Mouse (Mus musculus): ENCODE measurements at regions not wholly inside any gene's neighbourhood (a gene's known extent, or its start where the extent isn't known, plus 50 kb on each side); places are given as distances from the start of the nearest gene placed in this dataset.

DNA sequence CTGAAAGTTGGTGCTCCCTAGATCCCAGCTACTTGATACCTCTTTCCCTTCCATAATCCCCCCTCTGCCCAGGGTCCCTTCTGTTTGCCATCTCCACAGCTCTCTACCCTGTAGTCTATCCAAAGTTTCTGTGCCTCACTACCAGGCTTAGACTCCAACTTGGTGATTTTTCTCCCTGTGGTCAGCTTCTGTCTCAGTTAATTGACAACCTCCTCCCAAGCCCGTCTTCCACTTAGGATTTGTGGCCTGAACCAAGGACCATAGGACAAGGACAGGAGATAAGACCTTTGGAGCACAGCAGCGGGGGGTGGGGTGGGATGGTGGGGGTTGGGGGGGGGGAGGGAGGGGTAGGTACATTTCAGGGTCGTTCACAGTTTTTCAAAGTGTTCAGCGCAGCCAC, 371.3 kb downstream of the Eipr1 start:
- no peak for DNase-seq (ENCODE audit: inconsistent ontology term)

DNA sequence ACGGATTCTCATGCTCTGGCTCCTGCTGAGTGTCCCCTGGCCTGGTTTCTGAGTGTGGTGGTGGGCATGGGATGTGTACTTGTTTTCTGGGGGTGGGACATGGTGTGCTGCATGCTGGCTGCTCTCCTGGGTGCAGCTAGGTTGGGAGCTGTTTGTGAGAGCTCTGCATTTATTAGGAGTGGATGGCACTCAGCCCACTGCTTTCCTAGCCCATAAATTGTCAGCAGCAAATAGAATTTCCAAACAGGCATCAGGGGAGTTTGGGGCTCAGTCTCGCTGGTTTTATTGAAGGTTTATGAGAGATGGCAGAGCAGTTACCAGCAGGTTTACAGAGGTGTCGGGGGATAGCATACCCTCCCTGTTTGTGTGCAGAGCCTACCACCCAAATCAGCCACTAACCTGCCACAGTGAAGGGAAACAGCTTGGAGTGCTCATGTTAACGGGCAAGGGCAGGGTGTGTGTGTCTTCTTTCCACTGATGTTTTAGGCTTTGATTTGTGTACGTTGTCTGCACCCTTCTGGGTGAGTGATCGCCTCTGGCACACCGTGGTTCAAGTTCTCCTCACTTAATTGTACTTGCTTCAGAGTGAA, 372.6 kb downstream of the Eipr1 start:
- no peak for DNase-seq (ENCODE audit: inconsistent ontology term)

DNA sequence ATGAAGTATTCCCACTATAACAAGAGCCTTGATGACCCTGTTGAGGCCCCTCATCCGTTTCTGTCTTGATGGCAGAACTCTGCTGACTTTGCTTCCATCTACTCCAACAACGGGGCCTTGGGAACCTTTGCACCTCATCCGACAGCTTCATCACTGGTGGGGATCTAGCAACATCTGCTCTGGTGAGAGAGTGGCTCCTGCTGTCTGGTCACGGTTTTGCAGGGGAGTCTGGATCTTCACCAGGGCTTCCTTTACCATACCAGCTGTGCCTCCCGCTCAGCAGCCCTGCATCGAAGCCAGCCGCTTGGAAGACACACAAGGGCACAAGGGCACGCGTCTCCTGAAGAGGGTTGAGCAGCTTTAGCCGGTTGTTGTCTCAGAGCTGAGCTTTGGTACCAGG, 377.2 kb downstream of the Eipr1 start:
- DNase-seq (ENCODE audit: inconsistent ontology term), result peak; percentile 45

DNA sequence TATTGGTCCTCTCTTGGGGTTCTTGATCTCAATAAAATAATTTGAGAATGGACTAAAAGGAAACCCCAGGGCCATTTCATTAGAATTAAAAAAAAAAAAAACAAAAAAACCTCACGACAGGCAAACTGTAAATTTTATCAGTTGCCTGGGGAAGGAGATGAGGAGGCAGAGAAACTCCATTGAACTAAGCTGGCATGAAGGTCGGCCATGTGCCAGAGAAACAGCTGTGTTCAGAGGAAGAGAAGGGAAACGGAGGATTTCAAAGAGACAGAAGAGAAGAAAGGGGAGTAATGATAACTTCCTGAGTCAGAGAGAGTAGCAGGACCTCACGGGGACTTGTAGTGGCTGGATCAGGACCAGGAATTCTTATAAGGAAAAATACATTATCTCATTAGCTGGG, 377.7 kb downstream of the Eipr1 start:
- DNase-seq (ENCODE audit: inconsistent ontology term), result no peak

DNA sequence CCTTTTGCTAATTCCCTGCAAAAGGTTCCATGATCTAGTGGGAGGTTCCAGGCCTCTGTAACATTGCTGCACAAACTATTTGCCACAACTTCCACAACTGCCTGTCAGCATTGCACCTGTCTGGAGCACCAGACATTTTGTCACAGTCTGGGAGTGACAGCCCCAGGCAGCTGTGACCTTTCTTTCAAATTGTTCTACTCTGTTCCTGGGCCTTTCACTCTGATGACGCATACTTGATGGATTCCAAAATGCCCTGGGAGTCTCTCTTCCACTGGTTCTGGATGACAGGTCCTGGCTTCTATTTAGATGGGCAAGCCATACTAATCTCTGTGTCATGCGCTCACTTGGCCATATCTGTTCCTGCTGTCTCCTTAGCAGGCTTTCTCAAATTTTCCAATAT, 382.7 kb downstream of the Eipr1 start:
- peak; percentile 24 for DNase-seq (ENCODE audit: inconsistent ontology term)

DNA sequence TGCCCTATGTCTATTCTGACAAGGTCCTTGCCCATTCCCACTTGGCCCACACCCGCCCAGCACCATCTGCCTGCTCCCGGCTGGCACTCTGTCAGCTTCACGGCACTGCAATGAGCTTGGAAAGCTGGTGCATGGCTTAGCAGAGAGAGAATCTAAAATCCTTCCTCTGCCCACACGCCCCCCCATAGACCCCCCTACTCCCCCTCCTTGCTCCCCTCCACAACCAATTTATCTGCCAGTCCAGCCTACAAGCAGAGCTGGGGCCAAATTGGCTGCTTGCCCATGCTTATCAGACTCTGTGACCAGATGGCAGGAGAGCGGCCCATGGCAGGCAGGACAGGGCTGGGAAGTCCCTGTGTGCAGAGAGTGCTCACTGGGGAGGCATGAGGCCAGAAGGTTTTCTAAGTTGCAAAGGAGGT, 385.3 kb downstream of the Eipr1 start:
- peak; percentile 55 for DNase-seq (ENCODE audit: inconsistent ontology term)

DNA sequence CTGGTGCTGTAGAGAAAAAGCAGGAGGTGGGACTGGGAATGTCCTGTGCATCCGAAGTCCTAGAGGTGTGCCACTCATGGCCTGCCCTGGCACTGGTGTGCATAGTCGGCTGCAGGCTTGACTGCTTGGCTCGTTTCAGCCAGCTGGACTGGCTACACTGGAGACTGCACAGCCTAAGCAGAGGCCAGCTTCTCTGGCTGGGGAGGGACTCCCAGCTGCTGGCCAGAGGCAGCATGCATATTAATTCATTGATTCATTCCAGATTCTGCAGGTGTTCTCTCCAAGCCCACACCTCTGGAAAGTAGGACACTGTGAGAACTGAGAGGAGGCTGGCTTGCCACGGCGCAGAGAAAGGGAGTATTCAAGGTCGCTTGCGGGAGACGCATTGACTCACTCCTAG, 385.9 kb downstream of the Eipr1 start:
- no peak for DNase-seq (ENCODE audit: inconsistent ontology term)

DNA sequence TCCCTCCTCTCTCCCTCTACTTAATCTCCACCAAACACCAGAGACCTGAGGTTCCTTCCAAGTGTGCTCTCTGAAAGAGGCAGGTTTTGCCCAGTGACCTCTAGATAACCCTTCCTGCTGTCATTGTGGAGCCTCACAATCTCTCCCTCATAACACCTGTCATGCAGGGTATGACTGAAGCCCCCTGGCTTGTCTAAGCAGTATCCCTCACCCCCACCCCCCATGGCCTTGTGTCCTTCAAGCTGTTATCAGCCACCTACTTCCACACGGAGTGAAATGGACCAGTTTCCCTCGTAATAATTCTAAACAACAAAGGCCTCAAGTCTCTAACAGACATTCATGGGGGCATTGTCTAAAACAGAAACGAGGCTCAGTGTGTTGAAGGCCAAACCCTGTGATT, 387.6 kb upstream of the Myt1l start:
- no peak for DNase-seq (ENCODE audit: inconsistent ontology term)

DNA sequence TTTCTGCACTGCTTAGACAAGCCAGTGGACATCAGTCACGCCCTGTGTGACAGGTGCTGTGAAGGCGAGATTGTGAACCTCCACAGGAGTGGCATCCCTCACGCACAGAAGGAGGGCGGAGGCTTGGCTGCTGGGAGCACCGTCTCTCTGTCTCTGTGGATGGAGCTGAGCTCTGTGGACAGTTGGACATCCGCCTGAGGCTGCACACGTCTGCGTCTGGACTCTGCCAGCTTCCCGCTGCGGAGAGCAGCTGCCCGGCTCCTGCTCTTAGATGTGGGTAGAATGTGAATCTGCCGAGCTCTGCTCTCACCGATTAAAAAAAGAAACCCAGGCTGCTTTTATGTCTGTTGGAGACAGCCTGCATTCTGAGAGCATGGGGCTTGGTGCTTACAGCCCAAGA, 387.1 kb upstream of the Myt1l start:
- peak; percentile 84 for DNase-seq (ENCODE audit: inconsistent ontology term)

DNA sequence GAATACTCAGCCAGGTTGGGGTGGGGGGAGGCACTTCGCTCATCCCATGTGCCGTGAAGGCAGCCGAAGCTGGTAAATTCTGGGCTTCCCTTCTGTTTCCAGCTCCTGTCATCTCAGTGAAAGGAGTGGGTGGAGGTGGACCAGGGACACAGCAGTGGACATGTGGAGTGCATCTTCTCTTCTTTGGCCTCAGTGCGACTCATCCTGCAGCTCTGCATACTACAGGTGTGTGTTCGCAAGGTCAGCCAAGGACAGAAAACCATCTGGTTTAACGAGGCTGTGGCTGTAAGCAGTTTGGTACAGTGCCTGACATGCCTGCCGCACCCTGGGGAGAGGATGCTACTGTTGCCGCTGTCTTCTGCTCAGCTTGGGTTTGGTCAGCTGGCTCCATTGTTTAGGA, 386.3 kb upstream of the Myt1l start:
- no peak for DNase-seq (ENCODE audit: inconsistent ontology term)

DNA sequence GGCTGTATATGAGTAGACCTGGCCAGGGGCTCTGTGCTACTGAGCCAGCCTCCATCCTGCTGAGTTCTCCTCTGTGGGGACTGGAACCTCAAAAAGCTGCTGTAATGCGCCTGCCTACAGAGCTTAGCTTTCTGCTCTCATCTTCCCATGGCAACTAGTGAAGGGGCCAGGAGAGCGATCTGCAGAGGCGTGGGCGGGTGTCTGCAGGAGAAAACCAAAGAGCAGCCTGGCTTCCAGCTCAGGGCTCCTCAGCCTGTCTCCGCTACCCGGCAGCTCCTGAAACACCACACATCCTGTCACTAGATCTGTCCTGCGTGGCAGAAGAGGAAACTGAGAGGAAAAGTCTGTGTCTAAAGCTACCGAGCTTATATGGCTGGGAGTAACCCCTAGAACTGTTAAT, 384.9 kb upstream of the Myt1l start:
- DNase-seq (ENCODE audit: inconsistent ontology term), result no peak

DNA sequence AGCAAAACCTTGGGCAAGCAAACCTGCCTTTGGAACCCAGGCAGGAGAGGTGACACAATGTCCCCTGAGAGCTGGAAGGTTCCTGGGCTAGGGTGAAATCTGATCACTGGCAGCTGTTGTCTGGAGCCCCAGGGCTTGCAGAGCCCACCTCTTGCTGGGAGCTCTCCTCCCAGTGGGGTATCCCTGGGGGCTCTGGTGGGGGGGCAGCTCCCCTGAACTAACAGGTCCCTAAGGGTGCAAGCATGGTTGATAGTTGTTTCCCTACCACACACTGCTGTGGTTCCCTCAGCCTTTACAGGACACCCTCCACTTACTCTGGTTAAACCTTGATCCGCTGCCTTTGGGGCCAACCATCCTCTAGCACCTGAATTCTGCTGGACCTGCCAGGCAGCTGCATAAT, 367.3 kb upstream of the Myt1l start:
- DNase-seq (ENCODE audit: inconsistent ontology term), result no peak

DNA sequence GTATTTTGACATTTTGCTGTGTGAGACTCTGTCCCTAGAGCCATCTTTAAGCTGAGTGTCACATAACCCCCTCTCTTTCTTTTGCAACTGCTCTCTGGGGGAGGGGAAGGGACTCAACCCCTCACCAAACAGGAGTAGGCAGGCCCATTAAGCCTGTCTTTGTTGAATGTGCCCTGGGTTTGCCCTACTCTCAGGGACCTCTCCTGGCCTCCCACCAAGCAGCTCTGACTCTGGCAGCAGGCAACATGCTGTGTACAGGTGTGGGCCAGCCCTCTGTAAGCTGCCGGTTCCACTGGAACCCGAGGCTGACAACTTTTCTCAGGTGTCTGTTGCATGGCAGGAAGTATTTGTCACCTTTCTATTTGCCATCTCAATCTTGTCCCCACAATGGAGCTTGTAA, 366.6 kb upstream of the Myt1l start:
- no peak for DNase-seq (ENCODE audit: inconsistent ontology term)

DNA sequence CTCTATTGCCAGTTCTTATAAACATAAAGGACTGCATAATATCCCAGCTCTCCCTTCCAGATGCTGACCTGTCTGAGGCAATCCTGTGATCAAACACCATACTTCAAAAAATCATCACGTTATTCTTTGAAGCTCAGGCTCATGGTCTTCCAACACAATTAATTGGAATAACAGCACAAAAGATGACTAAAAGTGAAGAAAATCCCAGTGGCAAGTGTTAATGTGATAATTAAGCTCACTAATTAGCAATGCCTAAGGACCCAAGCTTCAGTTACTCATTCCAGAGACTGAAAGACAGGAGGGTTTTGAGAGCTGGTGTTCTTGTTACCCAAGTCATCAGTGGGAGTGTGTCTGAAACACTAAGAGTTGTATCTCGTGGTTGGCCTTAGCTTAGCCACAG, 363.5 kb upstream of the Myt1l start:
- DNase-seq (ENCODE audit: inconsistent ontology term), result no peak

DNA sequence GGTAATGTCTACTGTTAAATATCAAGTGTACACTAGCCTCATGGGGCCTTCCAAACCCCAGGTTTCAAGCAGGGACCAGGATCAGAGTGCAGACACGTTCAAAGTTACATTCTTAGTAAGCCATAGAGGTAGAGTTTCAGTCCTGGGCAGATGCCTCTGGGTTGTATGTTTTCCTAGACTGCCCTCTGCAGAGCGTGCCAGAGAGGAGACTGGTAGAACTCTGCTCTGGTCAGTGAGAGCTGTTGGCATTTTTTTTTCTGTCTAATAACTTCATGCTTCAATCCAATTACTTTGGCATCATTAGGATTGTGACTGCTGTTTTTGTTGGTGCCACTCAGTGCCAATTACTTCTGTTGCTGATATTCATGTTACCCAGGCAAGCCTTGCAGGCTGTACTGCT, 361.9 kb upstream of the Myt1l start:
- DNase-seq (ENCODE audit: inconsistent ontology term), result no peak

DNA sequence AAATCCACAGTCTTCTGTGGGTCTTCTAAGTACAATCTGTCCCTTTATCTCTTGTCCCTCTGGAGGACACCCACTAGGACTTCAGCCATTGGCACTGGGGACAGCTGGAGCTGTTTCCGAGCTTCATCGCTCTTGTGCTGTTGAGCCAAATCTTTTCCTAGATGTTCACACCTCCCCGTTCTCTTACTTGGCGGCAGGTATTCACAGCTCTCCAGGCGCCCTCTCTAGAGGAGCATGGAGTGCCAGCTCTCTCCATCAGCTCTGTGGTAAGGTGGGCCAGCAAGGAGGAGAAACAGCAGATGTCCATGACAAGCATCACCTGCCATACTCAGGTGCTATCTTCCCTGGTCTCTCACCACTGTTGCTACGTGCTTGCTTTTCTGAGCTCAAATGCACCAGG, 360.3 kb upstream of the Myt1l start:
- DNase-seq (ENCODE audit: inconsistent ontology term), result no peak

DNA sequence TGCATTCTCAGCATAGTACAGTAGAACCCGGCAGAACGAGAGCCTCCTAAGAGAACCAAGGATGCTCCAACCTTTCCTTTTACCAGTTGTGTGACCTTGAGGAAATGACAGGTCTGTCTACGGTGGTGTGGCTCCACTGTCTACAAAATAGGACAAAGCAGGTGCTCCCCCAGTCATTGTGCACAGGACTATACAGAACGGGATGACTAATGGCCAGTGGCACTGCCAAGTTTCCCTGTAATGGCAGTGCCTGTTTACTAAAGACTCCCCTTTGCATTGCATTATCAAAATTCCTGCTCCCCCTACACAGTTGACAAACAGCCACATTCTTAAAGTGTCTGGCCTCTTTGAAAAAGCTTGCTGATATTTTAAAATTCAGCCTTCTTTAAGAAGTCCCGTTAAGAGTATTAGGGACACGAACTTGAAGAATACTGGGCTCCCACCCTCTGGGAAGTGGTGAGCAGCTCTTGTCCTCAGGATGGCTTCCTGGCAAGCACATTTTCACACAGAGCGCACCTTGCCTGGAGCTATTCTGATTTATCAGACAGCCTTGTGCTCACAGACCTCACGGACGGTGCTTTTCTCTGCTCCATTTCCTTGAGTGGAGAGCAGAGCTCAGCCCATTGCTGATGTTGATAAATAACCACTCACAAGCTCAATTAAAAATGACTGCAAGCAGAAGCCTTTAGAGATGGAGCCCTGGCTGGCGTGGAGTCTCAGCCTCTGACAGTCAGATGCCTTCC, 352.3 kb upstream of the Myt1l start:
- DNase-seq (ENCODE audit: inconsistent ontology term), result peak; percentile 66

DNA sequence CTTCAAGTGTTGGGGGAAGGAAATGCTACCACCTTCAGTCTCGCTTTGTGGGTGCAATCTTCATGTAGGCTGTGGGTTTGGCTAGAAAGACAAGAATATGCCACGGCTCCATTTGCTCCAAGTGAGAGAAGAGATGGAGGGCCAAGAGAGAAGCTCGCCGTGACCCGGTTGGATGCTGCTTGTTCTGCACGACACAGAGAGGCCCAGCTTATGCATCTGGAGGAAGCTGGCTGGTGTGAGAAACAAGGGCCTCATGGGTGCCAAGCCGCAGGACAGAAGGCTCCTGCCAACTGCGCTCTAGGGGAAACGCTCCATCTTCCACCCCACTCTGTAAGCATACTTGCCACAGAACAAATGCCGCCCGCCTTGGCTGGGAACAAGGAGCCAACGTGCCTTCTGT, 351.0 kb upstream of the Myt1l start:
- DNase-seq (ENCODE audit: inconsistent ontology term), result no peak

DNA sequence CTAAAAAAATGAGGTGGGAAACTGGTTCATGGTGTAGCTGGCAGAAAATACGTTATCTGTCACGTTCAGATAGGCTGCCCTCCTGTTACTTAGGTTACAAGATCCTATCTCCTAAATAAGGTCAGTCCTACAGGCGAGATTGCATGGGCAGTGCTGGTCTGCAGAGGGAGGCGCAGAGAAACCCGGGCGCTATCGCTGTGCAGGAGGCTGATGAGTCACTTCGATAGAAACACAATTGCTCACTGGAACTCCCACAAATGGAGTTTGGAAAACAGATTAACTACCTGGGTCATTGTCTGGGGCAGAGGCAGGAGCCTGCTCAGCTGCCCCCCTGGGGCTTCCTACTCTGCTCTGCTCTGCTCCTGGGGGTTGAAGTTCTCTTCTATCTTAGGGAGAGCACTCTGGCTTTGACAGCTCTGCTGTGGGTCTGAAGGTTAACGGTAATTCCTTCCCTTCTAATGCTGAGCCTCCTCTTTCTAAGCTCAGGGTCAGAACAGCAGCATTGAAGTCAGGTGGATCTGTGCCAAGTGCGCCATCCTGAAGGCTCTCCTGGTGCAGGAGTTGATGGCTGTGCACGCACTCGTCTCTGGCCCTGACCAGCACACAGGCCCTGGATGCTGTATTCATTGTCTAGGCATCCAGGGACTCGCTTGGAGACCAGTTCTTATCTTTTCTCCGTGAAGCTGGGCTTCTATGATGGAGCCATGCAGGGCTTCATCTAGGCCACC, 349.9 kb upstream of the Myt1l start:
- no peak for DNase-seq (ENCODE audit: inconsistent ontology term)

DNA sequence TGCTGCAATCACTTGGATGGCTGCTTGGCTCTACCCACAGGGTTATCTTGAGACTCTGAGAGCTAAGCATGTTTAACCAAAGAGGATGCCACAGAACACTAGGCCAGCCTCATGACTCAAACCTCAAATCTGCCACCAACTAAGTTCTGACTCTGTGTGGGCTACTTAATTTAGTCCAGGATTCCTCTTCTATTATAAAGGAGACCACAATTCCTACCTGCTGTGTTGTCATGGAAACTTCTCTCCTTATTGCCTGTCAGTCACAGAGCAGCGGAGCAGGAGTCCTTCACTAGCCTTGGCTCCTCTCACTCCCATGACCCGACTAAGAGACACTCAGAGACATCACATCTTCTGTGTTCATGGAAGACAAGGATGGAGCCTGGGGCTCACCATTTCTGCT, 348.8 kb upstream of the Myt1l start:
- peak; percentile 65 for DNase-seq (ENCODE audit: inconsistent ontology term)

DNA sequence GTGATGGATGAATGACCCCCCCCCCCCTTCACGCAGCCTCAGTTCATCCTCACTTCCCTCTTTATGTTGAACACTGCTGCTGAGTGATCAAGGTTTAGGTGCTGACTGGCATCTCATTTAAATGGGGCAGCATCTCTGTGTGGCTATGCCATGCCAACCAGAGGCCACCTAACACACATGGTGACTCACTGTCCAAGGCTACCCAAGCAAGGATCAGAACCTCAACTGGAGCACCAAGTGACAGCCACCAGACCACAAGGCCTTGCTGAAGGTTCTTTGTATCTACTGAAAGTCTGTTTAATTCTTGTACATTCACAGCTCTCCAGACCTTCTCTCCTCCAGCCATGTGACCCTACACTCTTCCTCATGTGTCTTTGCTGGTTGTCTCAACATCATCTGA, 347.6 kb upstream of the Myt1l start:
- no peak for DNase-seq (ENCODE audit: inconsistent ontology term)

DNA sequence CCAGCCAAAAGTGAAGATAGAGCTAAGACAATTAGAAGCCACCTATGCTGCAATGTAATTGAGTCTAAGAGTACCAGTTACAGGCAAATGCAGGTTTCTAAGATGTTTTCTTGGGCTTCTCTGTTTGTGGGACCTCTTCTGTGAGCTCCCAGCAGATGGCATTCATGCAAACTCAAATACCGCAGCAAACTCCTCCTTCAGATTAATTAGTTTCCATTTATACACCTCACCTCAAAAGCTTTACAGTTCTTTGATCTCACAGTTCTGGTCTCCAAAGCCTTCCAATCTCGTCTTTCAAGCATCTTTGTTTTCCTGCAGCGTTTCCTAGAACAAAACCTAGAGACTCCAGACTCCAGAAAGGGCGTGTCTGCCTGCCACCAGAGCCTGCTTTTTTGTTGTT, 340.6 kb upstream of the Myt1l start:
- DNase-seq (ENCODE audit: inconsistent ontology term), result no peak

DNA sequence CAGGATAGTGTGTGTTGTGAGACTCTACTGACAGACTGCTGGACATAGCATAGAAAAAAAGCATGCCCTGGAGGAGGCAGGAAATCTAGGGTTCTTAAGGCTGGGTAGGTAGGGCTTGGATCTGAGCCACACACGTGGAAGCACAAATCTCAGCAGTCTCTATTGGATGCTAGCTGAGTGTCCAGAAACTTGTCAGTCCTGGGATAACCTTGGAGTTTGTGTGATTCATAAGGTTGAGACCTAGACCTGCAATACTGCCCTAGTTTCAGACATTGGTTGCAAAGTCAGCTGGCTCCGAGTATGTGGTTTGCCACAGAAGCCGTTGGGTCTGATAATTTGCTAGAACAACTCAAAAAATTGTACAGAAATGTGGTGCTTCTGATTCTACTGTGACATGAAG, 335.8 kb upstream of the Myt1l start:
- DNase-seq (ENCODE audit: inconsistent ontology term), result no peak

Data from Muller cell, postnatal 12 days (primary cell).